Mouse (Mus musculus): ENCODE measurements around the gene Slbp. TPM values are rescaled to one million over a fixed set of nuclear protein-coding genes. Genes with fewer than 3 reads are reported as not detected.

Gene Slbp
- polyA plus RNA-seq, 1 experiment from 2014 or later: 238 TPM

DNA sequence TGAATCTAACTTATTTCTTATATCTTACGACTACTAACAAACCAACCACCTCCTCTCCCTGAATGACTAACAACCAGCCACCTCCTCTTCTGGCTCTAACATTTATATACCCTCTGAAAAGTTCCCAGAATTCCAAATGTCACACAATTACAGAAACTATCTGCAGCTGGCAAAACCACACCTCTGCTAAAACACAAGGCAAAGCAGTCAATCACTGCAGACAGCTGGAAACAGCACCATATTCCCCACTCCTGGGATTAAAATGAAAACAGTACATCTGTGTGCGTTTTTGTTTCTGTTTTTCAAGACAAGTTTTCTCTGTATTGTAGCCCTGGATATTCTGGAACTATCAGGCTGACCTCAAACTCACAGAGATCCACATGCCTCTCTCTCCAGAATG, 29.7 kb downstream of the Slbp start:
- ATAC-seq (replicated peaks; ENCODE audit: low FRiP score): no peak
- H3K36me3 ChIP-seq: 0 out of 2 replicates have a peak, but pooled peaks cover 4% of the 10 kb centered on the region
- H3K27me3 ChIP-seq: no peaks in the 10 kb centered on the region
- no peak overlapping the region for H3K4me2 ChIP-seq
- H3K9me3 ChIP-seq (replicated peaks): no peaks in the 10 kb centered on the region
- peaks cover 1% of the 10 kb centered on the region for H3K4me1 ChIP-seq
- H3K9ac ChIP-seq: no peak overlapping the region
- H3K27ac ChIP-seq: no peak overlapping the region
- H3K4me3 ChIP-seq (replicated peaks): no peak overlapping the region
- 81% methylated on average over 2 of the region's 2 CpGs for WGBS

DNA sequence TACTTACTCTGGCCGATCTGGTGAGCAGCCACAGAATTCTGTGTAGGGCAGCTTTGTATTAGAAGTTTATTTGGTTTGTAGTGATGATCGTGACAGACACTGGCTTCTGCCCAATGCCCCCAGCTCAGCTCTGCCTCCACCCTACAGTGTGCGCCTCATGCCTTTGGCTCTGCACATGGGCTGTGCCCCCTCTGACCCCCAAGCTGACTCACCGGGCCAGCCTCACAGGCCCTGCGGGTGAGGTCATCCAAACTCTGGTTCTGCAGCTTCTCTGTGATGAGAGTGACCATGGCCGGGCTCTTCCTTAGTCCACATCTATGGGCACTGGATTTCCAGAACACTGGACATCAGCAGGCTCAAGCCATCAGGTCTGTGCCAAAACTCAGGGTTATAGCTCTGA, 38.0 kb downstream of the Slbp start:
- Histone ChIP-seq H3K9ac (no peak overlapping the region), H3K27ac (no peak overlapping the region), H3K4me2 (no peak overlapping the region), H3K9me3 (replicated peaks) (no peaks in the 10 kb centered on the region), H3K4me1 (no peaks in the 10 kb centered on the region), H3K36me3 (peaks cover 48% of the 10 kb centered on the region), H3K27me3 (no peaks in the 10 kb centered on the region), H3K4me3 (replicated peaks) (no peak overlapping the region)
- ATAC-seq (replicated peaks; ENCODE audit: low FRiP score): no peak
- 85% methylated on average over 6 of the region's 6 CpGs for WGBS

DNA sequence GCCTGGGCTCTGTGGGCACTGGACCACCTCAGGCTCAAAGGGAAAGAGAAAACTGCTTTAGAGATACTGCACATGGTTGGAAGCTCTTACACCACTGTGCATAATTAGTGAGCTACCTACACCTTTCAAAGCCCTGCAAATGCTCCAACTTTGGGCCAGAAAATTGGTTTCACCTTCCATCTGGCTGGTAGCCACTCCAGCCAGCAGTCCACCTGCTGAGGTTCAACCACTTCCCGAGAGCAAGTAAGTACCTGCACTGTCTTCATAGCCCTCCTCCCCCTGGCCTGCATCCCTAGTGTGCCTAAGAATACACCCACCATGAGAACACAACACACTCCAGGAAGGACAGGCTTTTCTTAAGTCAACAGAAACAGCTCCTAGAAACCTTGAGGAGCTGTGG, 40.6 kb downstream of the Slbp start:
- no peak for ATAC-seq (replicated peaks; ENCODE audit: low FRiP score)
- H3K27ac ChIP-seq: no peak overlapping the region
- no peak overlapping the region for H3K9ac ChIP-seq
- H3K9me3 ChIP-seq (replicated peaks): no peaks in the 10 kb centered on the region
- H3K36me3 ChIP-seq: peaks cover 74% of the 10 kb centered on the region
- 97% methylated on average over 1 of the region's 1 CpGs for WGBS
- no peaks in the 10 kb centered on the region for H3K27me3 ChIP-seq
- H3K4me3 ChIP-seq (replicated peaks): no peak overlapping the region
- H3K4me1 ChIP-seq: no peaks in the 10 kb centered on the region
- no peak overlapping the region for H3K4me2 ChIP-seq

DNA sequence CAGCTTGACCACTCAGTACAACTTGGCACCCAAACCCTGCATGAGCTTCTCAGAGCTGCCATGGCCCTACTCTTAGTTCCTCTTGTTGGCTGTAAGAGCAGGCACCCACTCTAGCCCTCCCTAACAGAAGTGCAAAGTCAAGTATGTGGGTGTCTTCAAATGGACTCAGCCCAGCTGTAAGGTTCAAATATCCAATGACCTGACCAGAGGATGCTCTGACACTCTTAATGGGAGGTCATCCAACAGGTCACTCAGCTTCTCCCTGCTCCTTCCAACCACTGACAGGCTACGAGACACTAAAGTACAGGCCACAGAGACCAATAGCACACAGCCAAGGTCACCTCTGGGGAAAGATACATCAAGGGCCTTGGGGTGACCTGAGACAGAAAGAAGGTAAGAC, 43.1 kb downstream of the Slbp start:
- Histone ChIP-seq H3K36me3 (peaks cover 89% of the 10 kb centered on the region), H3K9ac (no peak overlapping the region), H3K27me3 (no peaks in the 10 kb centered on the region), H3K27ac (no peak overlapping the region), H3K4me2 (no peak overlapping the region), H3K9me3 (replicated peaks) (no peaks in the 10 kb centered on the region), H3K4me3 (replicated peaks) (no peak overlapping the region), H3K4me1 (no peaks in the 10 kb centered on the region)
- WGBS: 71% methylated on average over 1 of the region's 1 CpGs
- no peak for ATAC-seq (replicated peaks; ENCODE audit: low FRiP score)

DNA sequence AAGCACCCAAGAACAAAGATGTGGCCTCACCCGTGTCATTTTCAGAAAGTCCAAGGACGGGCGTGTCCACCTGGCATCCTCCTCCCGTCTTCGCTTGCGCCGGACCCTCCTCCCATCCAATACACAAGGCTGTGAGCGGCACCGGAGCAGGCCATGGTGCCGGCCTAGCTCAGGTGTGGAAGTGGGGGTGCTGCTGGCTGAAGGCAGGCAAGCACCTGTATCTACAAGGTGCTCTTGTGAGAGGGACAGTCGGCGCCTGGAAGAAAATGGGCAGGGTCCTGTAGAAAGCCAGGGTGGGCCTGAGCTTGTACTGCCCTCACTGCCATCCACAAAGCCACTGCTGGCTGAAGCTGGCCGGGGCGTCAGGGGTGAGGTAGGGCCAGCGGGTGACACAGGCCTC, 44.9 kb downstream of the Slbp start:
- H3K36me3 ChIP-seq: peaks cover 84% of the 10 kb centered on the region
- no peak overlapping the region for H3K4me3 ChIP-seq (replicated peaks)
- H3K4me1 ChIP-seq: no peaks in the 10 kb centered on the region
- WGBS: 97% methylated on average over 15 of the region's 15 CpGs
- H3K9ac ChIP-seq: no peak overlapping the region
- H3K27me3 ChIP-seq: no peaks in the 10 kb centered on the region
- no peak overlapping the region for H3K4me2 ChIP-seq
- H3K27ac ChIP-seq: no peak overlapping the region
- H3K9me3 ChIP-seq (replicated peaks): no peaks in the 10 kb centered on the region
- no peak for ATAC-seq (replicated peaks; ENCODE audit: low FRiP score)

DNA sequence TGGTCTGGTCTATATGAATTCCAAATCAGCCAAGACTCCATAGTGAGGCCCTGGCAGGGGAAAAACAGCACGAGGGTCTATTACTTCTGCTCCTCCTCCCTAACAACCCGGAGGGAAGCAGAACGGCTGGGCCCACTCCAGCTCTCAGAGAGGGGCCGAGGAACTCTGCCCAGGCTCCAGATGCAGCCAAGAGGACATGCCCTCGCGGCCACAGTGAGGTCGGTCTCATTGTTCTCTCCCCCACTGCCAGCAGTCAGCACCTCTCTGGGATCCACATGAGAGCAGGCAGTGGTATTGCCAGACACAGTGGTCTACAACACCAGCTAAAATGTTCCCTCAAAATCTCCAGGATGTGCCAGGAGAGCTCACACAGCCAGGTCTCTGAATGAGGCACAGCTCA, 45.7 kb downstream of the Slbp start:
- 69% methylated on average over 7 of the region's 7 CpGs for WGBS
- no peak overlapping the region for H3K27ac ChIP-seq
- H3K36me3 ChIP-seq: peaks cover 78% of the 10 kb centered on the region
- H3K9me3 ChIP-seq (replicated peaks): no peaks in the 10 kb centered on the region
- no peak overlapping the region for H3K4me3 ChIP-seq (replicated peaks)
- ATAC-seq (replicated peaks; ENCODE audit: low FRiP score): no peak
- no peaks in the 10 kb centered on the region for H3K4me1 ChIP-seq
- H3K4me2 ChIP-seq: no peak overlapping the region
- H3K9ac ChIP-seq: no peak overlapping the region
- H3K27me3 ChIP-seq: no peaks in the 10 kb centered on the region

DNA sequence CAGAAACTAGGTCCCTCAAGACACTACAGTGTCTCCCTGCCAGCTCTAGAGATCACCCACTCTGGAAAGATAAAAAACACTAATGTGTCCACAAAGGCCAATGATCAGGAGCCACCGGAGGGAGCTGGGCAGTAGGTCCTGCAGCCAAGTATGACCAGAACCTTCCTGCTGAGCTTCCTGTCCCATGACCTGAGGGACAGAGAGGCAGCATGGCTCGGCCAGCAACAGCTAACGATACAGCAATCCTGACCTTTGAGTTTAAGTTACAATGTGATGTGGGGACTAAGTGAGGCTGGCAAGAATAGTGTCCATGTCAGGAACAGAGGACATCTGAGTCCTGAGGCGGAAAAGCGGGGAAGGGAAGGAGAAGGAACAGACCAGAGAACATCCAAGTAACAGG, 47.1 kb downstream of the Slbp start:
- no peak overlapping the region for H3K4me3 ChIP-seq (replicated peaks)
- no peak overlapping the region for H3K27ac ChIP-seq
- H3K9ac ChIP-seq: no peak overlapping the region
- 73% methylated on average over 5 of the region's 5 CpGs for WGBS
- no peaks in the 10 kb centered on the region for H3K4me1 ChIP-seq
- H3K9me3 ChIP-seq (replicated peaks): no peaks in the 10 kb centered on the region
- no peak overlapping the region for H3K4me2 ChIP-seq
- peaks cover 75% of the 10 kb centered on the region for H3K36me3 ChIP-seq
- no peak for ATAC-seq (replicated peaks; ENCODE audit: low FRiP score)
- H3K27me3 ChIP-seq: no peaks in the 10 kb centered on the region

DNA sequence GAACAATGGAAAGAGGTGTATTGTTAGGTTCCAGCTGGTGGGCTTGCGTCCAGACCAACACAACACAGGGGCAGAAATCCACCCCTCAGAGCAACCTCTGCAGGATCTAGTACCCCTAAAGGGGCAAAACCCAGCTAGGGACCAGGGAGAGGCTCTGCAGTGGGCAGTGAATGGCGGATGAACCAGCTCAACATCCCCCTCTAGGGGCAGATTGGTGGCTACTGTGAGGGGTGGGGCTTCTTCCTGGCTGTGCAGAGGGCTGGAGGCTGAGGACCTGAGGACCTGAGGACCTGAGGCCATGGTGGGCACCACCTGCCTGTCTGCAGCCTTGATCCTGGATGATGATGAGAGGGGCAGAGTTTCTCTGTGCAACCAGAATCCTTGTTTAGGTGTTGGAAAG, 58.8 kb downstream of the Slbp start:
- H3K27ac ChIP-seq: no peak overlapping the region
- no peaks in the 10 kb centered on the region for H3K4me1 ChIP-seq
- no peaks in the 10 kb centered on the region for H3K9me3 ChIP-seq (replicated peaks)
- H3K36me3 ChIP-seq: peaks cover 6% of the 10 kb centered on the region
- H3K9ac ChIP-seq: no peak overlapping the region
- H3K27me3 ChIP-seq: 0 out of 2 replicates have a peak, but pooled peaks cover 4% of the 10 kb centered on the region
- WGBS: 39% methylated on average over 2 of the region's 2 CpGs
- H3K4me3 ChIP-seq (replicated peaks): no peak overlapping the region
- no peak overlapping the region for H3K4me2 ChIP-seq
- ATAC-seq (replicated peaks; ENCODE audit: low FRiP score): 0 out of 2 replicates have a peak, but pooled peaks have one; percentile 52

DNA sequence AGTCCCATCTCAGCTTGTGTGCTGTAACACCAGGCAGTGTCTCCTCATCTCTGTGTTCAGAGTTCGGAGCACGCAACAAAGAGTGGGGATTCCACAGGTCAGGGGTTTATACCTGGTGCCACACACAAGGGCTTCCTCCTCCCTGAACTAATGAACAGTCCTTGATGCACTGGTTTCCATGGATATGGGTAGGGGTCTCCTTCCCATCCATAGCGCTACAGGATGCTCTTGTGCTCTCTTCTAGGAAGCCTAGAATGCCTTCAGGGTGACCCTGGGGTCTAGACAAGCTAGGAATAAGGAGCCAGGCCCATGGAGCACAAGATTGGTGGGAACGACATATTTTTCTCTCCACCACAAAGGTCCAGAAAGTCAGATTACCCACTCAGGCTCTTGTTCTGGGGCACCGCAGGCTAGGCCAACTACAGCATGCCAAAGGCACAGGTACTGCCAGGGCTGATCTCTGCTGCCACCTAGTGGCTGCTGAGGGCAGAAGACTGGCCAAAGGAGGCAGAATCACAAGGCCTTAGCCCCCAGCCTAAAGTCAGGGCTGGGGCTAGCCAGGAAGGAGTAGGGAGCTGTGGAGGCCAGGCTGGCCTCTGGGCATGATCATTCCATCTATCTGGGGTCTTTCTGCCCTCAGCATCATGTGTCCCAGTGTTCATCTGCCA, 63.0 kb downstream of the Slbp start:
- Histone ChIP-seq H3K36me3 (no peaks in the 10 kb centered on the region), H3K9me3 (replicated peaks) (no peaks in the 10 kb centered on the region), H3K27me3 (peaks cover 11% of the 10 kb centered on the region; the same call in 1 of the 2 replicates), H3K9ac (no peak overlapping the region), H3K27ac (no peak overlapping the region), H3K4me3 (replicated peaks) (no peak overlapping the region), H3K4me2 (no peak overlapping the region), H3K4me1 (peaks cover 5% of the 10 kb centered on the region; the same call in 1 of the 2 replicates)
- WGBS: 65% methylated on average over 5 of the region's 5 CpGs
- ATAC-seq (replicated peaks; ENCODE audit: low FRiP score): no peak

DNA sequence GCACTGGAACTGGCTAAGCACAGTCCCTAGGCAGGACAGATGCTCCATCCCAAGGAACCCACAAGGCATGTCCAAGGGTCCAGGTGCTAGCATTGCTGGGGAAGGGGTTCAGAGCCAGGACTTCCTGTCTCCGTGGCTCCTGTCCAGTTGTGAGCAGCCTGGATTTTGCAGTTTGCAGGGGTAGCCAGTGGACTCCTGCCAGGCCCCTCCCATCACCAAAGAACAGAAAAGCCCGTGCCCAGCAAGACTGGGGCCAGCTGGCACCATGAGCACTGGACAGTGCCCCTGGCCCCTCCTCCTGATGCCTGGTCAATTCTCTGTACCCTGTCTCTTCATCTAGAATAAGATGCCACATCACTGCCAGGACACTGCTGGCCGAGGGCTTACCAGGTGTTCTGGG, 64.3 kb downstream of the Slbp start:
- Histone ChIP-seq H3K4me1 (peaks cover 11% of the 10 kb centered on the region; the same call in 1 of the 2 replicates), H3K27me3 (peaks cover 11% of the 10 kb centered on the region; the same call in 1 of the 2 replicates), H3K9ac (no peak overlapping the region), H3K4me2 (no peak overlapping the region), H3K36me3 (no peaks in the 10 kb centered on the region), H3K4me3 (replicated peaks) (no peak overlapping the region), H3K27ac (no peak overlapping the region), H3K9me3 (replicated peaks) (no peaks in the 10 kb centered on the region)
- WGBS: 71% methylated on average over 3 of the region's 3 CpGs
- ATAC-seq (replicated peaks; ENCODE audit: low FRiP score): no peak

DNA sequence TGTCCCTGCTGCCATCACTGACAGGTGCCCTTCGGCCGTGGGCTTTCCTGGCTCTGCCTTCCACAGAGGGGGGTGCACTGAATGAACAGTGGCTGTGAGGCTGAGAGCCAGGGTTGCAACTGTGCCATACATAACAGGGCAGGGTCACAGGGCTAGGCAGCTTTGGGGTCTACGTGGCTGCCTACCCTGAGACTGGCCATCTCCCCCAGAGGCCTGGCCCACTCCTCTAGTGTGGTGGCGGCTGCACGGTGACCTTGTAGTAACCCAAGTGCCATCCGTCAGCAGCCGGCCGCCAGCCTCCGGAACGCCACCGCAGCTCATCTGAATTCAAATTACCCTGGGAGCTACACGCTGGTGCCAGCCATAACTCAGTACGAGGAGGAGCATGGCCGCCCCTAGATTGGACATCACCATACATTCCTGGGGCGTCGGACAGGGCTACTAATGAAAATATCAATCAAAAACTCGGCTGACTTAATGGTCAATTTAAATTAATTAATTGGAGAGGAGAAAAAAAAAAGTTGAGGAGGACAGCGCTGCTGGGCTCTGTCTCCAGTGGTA, 64.8 kb downstream of the Slbp start:
- no peak overlapping the region for H3K27ac ChIP-seq
- 43% methylated on average over 18 of the region's 18 CpGs for WGBS

More for the DNA sequence above, 64.8 kb downstream of the Slbp start:
- Histone ChIP-seq H3K4me2 (no peak overlapping the region), H3K36me3 (no peaks in the 10 kb centered on the region), H3K4me1 (peaks cover 11% of the 10 kb centered on the region; the same call in 1 of the 2 replicates), H3K4me3 (replicated peaks) (no peak overlapping the region), H3K9ac (no peak overlapping the region), H3K27me3 (peaks cover 11% of the 10 kb centered on the region; the same call in 1 of the 2 replicates), H3K9me3 (replicated peaks) (no peaks in the 10 kb centered on the region)
- ATAC-seq (replicated peaks; ENCODE audit: low FRiP score): no peak
